Mouse (Mus musculus): ENCODE data around the gene Rnf144b. TPM values are rescaled to one million over a fixed set of nuclear protein-coding genes. Genes with fewer than 3 reads are reported as not detected.

The Rnf144b gene
- polyA plus RNA-seq, 1 experiment from 2014 or later: 4.4 TPM

- no peak overlapping the region for H3K9ac ChIP-seq
- no peaks in the 10 kb centered on the region for H3K27me3 ChIP-seq
- 57% methylated on average over 4 of the region's 4 CpGs for WGBS
- no peak overlapping the region for H3K4me3 ChIP-seq
- H3K4me1 ChIP-seq: peaks cover 6% of the 10 kb centered on the region
- no peak for ATAC-seq (ENCODE audit: insufficient number of reproducible peaks, low FRiP score, low TSS enrichment, low read depth)
- H3K4me2 ChIP-seq: no peak overlapping the region
- H3K27ac ChIP-seq: no peak overlapping the region
- H3K36me3 ChIP-seq: no peaks in the 10 kb centered on the region
- H3K9me3 ChIP-seq: no peaks in the 10 kb centered on the region
Observed at GRCm38 (mm10) chr13:47129090-47129489, 6.6 kb downstream of the Rnf144b start.

DNA sequence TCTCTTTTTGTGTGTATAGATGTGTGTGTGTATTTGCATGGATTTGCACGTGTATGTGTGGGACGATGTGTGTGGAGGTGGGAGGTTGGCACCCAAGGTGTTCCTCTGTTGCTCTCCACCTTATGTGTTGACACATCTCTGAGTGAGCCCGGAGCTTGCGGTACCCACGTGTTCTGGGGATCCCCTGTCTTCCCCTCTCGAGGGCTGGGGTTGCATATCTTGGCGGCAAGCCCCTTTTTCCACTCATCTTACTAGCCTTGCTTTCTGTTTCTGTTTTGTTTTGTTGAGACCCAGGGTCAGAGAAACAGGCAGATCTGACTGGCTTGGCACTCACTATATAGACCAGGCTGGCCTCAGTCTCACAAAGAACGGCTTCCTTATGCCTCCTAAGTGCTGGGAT lies 10.6 kb downstream of the Rnf144b start:
- WGBS: 79% methylated on average over 8 of the region's 8 CpGs
- ATAC-seq (ENCODE audit: insufficient number of reproducible peaks, low FRiP score, low TSS enrichment, low read depth): no peak
- Histone ChIP-seq H3K36me3 (no peaks in the 10 kb centered on the region), H3K27ac (no peak overlapping the region), H3K4me1 (peaks cover 4% of the 10 kb centered on the region), H3K9me3 (no peaks in the 10 kb centered on the region), H3K4me2 (no peak overlapping the region), H3K4me3 (no peak overlapping the region), H3K27me3 (no peaks in the 10 kb centered on the region), H3K9ac (no peak overlapping the region)

GRCm38 (mm10) chr13:47134836-47135235 lies 12.4 kb downstream of the Rnf144b start:
- Histone ChIP-seq H3K4me3 (no peak overlapping the region), H3K27ac (no peak overlapping the region), H3K9ac (no peak overlapping the region), H3K27me3 (no peaks in the 10 kb centered on the region), H3K4me1 (peaks cover 4% of the 10 kb centered on the region), H3K36me3 (no peaks in the 10 kb centered on the region), H3K9me3 (peaks cover 3% of the 10 kb centered on the region; the same call in 1 of the 2 replicates), H3K4me2 (no peak overlapping the region)
- ATAC-seq (ENCODE audit: insufficient number of reproducible peaks, low FRiP score, low TSS enrichment, low read depth): no peak
- 88% methylated on average over 7 of the region's 7 CpGs for WGBS

DNA sequence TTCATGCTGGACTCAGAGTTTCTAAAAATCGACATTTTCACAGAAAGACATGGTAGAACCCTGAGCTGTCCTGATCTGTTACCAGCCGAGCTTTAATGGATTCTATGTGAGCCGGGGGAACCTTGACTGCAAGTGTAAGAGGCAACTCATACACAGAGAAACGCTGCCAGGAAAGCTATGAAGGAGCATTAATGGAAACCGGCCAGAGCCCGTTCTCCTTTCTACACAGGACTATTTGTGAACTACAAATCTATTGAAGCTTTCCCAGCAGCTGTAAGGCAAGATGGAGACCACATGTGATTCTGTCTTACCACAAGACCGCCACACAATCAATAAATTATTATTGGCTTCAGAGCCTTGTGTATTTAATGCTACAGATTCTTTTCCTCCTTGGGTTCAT lies 13.3 kb downstream of the Rnf144b start:
- Histone ChIP-seq H3K27me3 (no peaks in the 10 kb centered on the region), H3K4me2 (no peak overlapping the region), H3K36me3 (no peaks in the 10 kb centered on the region), H3K4me3 (no peak overlapping the region), H3K27ac (peak overlapping the region; percentile 63), H3K9ac (no peak overlapping the region), H3K4me1 (peaks cover 4% of the 10 kb centered on the region), H3K9me3 (peaks cover 3% of the 10 kb centered on the region; the same call in 1 of the 2 replicates)
- 43% methylated on average over 7 of the region's 7 CpGs for WGBS
- ATAC-seq (ENCODE audit: insufficient number of reproducible peaks, low FRiP score, low TSS enrichment, low read depth): 0 out of 2 replicates have a peak, but pooled peaks have one; percentile 58

DNA sequence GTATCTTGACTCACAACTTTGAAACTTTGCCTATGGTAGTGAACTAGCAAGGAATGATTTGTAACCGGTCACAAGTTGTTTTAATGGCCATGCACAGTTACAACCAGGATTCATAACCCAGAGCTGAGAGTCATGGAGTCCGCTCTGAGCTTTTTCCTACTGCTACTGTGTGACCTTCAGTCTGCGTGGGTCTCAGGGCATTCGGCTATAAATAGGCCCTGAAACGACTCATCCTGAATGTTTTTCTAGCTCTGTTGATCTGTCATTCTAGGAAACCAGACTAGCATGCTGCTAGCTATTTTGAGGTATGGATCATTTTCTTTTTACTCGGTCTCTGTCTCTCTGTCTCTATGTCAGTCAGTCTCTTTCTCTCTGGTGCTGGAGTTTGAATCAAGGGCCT lies 20.3 kb downstream of the Rnf144b start:
- Histone ChIP-seq H3K4me1 (peaks cover 10% of the 10 kb centered on the region; the same call in 1 of the 2 replicates), H3K27me3 (no peaks in the 10 kb centered on the region), H3K9me3 (peaks cover 3% of the 10 kb centered on the region; the same call in 1 of the 2 replicates), H3K4me2 (no peak overlapping the region), H3K4me3 (no peak overlapping the region), H3K27ac (no peak overlapping the region), H3K9ac (no peak overlapping the region), H3K36me3 (no peaks in the 10 kb centered on the region)
- WGBS: 77% methylated on average over 6 of the region's 6 CpGs
- no peak for ATAC-seq (ENCODE audit: insufficient number of reproducible peaks, low FRiP score, low TSS enrichment, low read depth)

DNA sequence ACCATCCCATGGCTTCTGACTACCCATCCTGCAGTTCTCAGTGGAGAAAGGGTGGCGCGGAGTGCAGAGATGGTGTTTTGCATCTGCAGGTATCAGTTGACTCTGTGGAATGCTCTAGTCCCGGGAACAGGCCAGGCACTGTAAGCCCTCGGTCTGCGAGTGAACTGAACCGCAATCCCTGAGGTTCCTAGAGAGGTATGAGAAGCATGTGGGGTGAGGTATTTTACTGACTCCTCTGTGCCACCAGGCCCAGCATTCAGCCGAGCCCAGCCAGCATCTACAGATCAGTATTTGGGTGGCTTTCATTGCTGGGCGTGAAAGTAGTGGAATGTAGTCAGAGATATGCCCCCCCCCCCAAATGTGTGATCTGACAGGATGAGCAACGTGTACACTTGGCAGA lies 23.5 kb downstream of the Rnf144b start:
- H3K27me3 ChIP-seq: no peaks in the 10 kb centered on the region
- ATAC-seq (ENCODE audit: insufficient number of reproducible peaks, low FRiP score, low TSS enrichment, low read depth): 0 out of 2 replicates have a peak, but pooled peaks have one; percentile 25
- H3K27ac ChIP-seq: peak overlapping the region; percentile 58
- H3K4me3 ChIP-seq: no peak overlapping the region
- no peaks in the 10 kb centered on the region for H3K9me3 ChIP-seq
- H3K9ac ChIP-seq: no peak overlapping the region
- WGBS: 26% methylated on average over 9 of the region's 9 CpGs
- no peaks in the 10 kb centered on the region for H3K36me3 ChIP-seq
- H3K4me2 ChIP-seq: no peak overlapping the region
- peaks cover 10% of the 10 kb centered on the region; the same call in 1 of the 2 replicates for H3K4me1 ChIP-seq

DNA sequence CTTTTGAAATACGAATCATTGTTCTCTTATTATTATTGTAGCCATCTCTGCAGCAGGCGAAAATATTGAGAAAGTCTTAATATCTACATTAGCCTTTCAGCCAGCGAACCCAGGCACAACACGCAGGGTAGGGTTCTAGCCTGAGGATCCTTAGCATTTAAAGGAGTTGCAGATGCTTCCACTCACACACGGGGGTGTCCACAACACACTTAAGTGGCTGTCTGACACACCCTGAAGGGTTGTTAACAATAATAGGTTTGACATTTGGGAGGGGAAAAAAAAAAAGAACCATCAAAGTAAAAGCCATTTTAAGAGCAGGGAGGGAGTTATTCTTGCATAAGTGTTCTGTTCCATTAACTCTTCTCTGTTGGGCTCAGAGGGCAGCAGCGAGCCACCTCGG lies 23.9 kb downstream of the Rnf144b start:
- Histone ChIP-seq H3K27ac (peak overlapping the region; percentile 58; the same call in 1 of the 2 replicates), H3K4me2 (no peak overlapping the region), H3K9me3 (no peaks in the 10 kb centered on the region), H3K9ac (no peak overlapping the region), H3K4me3 (no peak overlapping the region), H3K27me3 (no peaks in the 10 kb centered on the region), H3K4me1 (peaks cover 10% of the 10 kb centered on the region; the same call in 1 of the 2 replicates), H3K36me3 (no peaks in the 10 kb centered on the region)
- ATAC-seq (ENCODE audit: insufficient number of reproducible peaks, low FRiP score, low TSS enrichment, low read depth): no peak
- WGBS: 45% methylated on average over 7 of the region's 7 CpGs

DNA sequence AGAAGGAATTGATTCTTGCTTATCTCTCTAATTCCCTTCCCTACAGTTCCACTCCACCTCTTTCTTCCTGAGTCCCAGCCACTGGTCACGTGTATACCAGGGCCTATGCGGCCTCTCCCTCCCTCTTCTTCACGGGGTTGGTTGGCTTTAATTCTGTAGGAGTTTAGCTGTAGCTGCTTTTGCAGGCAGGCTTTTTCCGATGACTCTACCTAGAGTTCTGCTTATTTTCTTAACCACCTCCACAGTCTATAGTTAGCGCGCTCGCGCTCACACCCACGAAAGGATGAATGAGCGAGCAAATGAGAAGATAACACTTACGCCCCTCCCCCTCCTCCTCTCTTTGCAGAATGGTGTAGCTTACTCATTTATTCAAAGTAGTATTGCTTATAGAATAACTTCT lies 26.1 kb downstream of the Rnf144b start:
- 59% methylated on average over 11 of the region's 11 CpGs for WGBS
- Histone ChIP-seq H3K4me3 (no peak overlapping the region), H3K27me3 (no peaks in the 10 kb centered on the region), H3K4me1 (peaks cover 18% of the 10 kb centered on the region), H3K9me3 (no peaks in the 10 kb centered on the region), H3K9ac (no peak overlapping the region), H3K27ac (no peak overlapping the region), H3K4me2 (no peak overlapping the region), H3K36me3 (no peaks in the 10 kb centered on the region)
- ATAC-seq (ENCODE audit: insufficient number of reproducible peaks, low FRiP score, low TSS enrichment, low read depth): no peak

- no peaks in the 10 kb centered on the region for H3K36me3 ChIP-seq
- H3K4me3 ChIP-seq: no peak overlapping the region
- no peaks in the 10 kb centered on the region for H3K9me3 ChIP-seq
- WGBS: 91% methylated on average over 10 of the region's 10 CpGs
- H3K27me3 ChIP-seq: no peaks in the 10 kb centered on the region
- H3K9ac ChIP-seq: no peak overlapping the region
- peaks cover 25% of the 10 kb centered on the region for H3K4me1 ChIP-seq
- H3K27ac ChIP-seq: no peak overlapping the region
- no peak overlapping the region for H3K4me2 ChIP-seq
- ATAC-seq (ENCODE audit: insufficient number of reproducible peaks, low FRiP score, low TSS enrichment, low read depth): no peak
Observed at GRCm38 (mm10) chr13:47149993-47150392, 27.5 kb downstream of the Rnf144b start.

GRCm38 (mm10) chr13:47151060-47151459 lies 28.6 kb downstream of the Rnf144b start:
- Histone ChIP-seq H3K9me3 (no peaks in the 10 kb centered on the region), H3K4me2 (no peak overlapping the region), H3K36me3 (no peaks in the 10 kb centered on the region), H3K27ac (no peak overlapping the region), H3K4me3 (no peak overlapping the region), H3K4me1 (peaks cover 21% of the 10 kb centered on the region), H3K9ac (no peak overlapping the region), H3K27me3 (no peaks in the 10 kb centered on the region)
- ATAC-seq (ENCODE audit: insufficient number of reproducible peaks, low FRiP score, low TSS enrichment, low read depth): no peak
- 79% methylated on average over 14 of the region's 14 CpGs for WGBS

DNA sequence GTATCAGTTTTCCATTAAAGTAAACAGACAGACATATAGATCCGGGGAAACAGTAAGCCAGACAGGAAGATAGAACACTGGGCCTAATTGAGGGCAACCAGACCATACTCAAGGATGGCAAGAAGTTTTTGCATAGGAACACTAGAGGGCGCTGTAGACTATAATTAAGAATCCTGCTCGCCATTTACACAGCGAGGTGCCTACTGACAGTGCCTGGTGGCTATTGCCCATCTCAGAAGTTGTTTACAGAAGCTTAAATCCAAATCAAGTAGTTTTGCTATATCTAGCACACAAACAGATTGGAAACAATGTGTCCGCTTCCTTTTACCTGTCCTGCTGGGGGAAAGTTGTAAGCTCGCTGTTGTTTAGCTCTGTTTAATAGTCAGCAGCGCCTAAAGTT lies 29.9 kb downstream of the Rnf144b start:
- Histone ChIP-seq H3K9me3 (no peaks in the 10 kb centered on the region), H3K4me2 (no peak overlapping the region), H3K27me3 (no peaks in the 10 kb centered on the region), H3K9ac (no peak overlapping the region), H3K4me3 (no peak overlapping the region), H3K36me3 (no peaks in the 10 kb centered on the region), H3K4me1 (peaks cover 15% of the 10 kb centered on the region), H3K27ac (no peak overlapping the region)
- ATAC-seq (ENCODE audit: insufficient number of reproducible peaks, low FRiP score, low TSS enrichment, low read depth): no peak
- 36% methylated on average over 7 of the region's 7 CpGs for WGBS

GRCm38 (mm10) chr13:47153206-47153605 lies 30.8 kb downstream of the Rnf144b start:
- H3K36me3 ChIP-seq: no peaks in the 10 kb centered on the region
- H3K4me3 ChIP-seq: no peak overlapping the region
- H3K27ac ChIP-seq: no peak overlapping the region
- H3K27me3 ChIP-seq: no peaks in the 10 kb centered on the region
- H3K4me1 ChIP-seq: peaks cover 15% of the 10 kb centered on the region
- H3K9me3 ChIP-seq: no peaks in the 10 kb centered on the region
- WGBS: 42% methylated on average over 5 of the region's 5 CpGs
- H3K9ac ChIP-seq: no peak overlapping the region
- H3K4me2 ChIP-seq: no peak overlapping the region
- ATAC-seq (ENCODE audit: insufficient number of reproducible peaks, low FRiP score, low TSS enrichment, low read depth): no peak

DNA sequence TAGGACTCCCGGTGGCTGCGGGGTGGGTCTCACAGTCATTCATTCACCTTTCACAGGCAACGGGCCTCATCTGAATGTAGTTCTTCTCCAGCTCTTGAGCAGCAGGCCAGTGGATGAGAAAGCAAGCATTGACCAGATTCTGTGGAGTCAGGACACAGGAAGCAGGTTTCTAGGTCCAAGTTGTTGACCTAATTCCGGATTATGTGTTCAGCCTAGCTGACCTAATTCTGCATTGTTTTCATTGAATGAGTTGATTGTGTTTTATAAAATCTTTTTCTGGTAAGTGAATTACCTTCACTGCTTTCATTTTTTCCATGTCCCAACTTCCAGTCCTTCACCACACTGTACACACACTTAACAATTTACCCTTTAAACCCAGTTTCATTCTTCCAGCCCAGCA lies 32.4 kb downstream of the Rnf144b start:
- Histone ChIP-seq H3K27ac (0 out of 2 replicates have a peak overlapping the region, but pooled peaks have one; percentile 22), H3K4me3 (no peak overlapping the region), H3K36me3 (no peaks in the 10 kb centered on the region), H3K9ac (no peak overlapping the region), H3K4me2 (no peak overlapping the region), H3K4me1 (peaks cover 15% of the 10 kb centered on the region), H3K9me3 (no peaks in the 10 kb centered on the region), H3K27me3 (no peaks in the 10 kb centered on the region)
- WGBS: 54% methylated on average over 4 of the region's 4 CpGs
- no peak for ATAC-seq (ENCODE audit: insufficient number of reproducible peaks, low FRiP score, low TSS enrichment, low read depth)

All from limb, embryonic 15.5 days (tissue).